Mouse (Mus musculus) adrenal gland, postnatal 36 days (tissue): ENCODE measurements around the gene Gm49342. TPM values are rescaled to one million over a fixed set of nuclear protein-coding genes. Genes with fewer than 3 reads are reported as not detected.

Experiments used
- DNase-seq, 2 experiments: peaks; one replicate each; pipeline ENCODE4 v3.0.0; 2021; ENCODE audit warnings: mixed read lengths in 1 of 2
- total RNA-seq, 2 experiments: library from RNA; stranded (reverse); gene quantifications; 2 replicates each; pipeline ENCODE4 v1.2.3; 2021

Gene Gm49342
- total RNA-seq, 2 experiments from 2014 or later, result 37.6 to 46.1 TPM

DNA sequence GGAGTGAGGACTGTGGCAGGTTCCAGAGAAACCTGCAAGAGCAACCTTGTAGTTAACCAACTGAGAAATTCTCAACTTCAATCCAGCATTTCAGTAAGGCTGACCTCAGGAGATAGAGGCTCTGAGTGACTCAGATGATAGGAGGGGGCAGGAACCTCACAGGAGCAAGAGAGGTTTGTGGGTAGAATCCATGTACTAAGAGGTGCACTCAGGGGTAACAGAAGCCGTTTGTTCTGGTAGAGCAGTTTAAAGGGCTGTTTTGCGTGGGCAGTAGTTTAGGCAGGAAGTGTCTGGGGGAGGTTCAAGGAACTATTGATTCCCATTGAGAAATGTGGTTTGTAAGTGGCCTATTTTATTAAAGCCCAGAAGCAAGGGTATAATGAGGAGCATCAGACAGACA is 36.9 kb downstream of the Gm49342 start:
- no peak for DNase-seq

DNA sequence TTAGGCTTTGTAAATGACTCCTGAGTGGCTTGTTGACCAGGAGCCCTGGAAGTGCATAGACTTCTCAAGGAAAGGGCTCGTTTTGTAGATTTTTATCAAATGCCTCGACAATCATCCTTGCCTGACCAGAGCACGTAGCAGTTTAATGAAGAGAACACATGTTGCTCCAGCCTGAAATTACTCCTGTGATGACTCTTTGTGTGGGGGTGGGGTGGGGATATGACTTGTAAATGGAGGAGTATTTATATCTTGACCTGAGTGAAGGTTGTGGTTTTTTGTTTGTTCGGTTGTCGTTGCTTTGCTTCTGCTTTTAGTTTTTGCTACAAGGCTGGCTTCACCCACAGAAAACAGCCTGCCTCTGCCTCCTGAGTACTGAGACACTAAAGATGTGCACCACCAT is 37.5 kb downstream of the Gm49342 start:
- no peak for DNase-seq

DNA sequence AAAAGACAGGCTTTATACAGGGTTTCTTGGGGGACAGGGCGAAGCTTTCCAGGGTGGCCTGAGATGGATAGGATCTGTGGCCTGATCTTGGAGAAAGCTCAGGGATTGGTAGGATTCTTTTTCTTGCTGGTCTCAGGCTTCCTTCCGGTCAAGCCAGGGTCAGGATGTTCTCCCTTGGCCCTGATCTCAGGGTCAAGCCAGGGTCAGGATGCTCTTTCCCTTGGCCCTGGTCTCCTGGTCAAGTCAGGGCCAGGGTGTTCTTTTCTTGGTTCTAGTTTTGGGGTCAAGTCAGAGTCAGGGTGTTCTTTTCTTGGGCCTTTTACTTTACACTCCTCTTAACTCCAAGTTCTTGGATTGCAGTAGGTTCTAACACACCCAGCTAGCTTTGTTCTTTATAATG is 43.4 kb downstream of the Gm49342 start:
- peak; percentile 31 to 47 for DNase-seq

DNA sequence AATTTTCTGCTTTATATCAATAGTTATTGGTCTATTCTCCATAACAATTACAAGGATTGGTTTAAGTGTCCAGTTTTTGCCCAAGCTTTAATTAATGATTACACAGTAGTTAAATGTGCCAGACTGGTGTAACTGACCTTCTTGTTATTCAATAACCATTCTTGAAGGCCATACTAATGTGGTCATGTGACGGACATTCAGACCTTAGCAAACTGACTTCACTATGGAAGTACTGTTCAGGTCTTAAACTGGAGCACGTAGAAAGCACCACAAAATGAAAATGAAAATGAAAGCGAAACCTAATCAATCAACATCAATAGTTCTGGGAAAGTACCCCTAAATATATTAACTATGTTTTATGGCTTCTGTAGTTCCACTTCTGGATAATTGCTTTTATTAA is 46.7 kb downstream of the Gm49342 start:
- DNase-seq, result no peak

DNA sequence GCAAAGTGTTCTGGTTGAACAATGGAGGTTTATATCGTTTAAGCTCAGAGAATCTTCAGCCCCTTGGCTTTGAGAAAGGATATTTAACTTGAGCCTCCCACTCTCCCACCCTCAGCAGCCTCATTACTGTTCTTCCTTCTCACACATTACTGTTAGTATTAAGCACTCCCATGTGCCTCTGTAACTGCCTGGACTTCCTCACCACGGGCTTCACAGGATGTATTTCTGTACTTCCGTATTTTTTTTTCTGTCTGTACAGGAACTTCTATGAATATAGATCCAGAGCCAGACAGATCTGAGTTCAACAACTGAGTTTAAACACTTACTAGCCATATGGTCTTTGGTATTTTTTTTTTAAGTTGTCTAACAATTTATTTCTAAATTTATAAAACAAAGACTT is 52.8 kb downstream of the Gm49342 start:
- no peak for DNase-seq

DNA sequence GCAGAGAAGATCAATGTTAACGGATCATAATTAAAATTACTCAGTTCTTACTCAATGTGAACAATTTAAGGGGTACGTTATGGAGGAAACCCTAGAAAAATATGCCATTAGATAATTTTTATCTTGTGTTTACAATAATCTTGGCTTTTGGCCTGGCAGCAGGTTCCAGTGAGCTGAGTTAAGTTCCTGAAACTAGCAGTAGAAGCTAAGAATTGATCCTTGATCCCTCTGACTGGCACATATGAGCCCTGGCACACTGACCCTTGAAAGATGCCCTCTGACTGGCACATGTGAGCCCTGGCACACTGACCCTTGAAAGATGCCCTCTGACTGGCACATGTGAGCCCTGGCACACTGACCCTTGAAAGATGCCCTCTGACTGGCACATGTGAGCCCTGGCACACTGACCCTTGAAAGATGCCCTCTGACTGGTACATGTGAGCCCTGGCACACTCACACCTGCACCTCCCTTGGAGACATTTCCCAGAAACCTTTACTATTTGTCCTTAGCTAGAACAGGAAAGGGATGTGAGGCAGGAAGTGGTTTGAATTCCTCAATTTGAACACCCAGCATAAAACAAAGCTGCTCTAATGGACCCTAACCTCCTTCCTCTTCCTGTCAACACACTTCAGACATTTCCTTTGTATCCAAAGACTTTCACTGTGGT is 53.8 kb downstream of the Gm49342 start:
- no peak for DNase-seq

DNA sequence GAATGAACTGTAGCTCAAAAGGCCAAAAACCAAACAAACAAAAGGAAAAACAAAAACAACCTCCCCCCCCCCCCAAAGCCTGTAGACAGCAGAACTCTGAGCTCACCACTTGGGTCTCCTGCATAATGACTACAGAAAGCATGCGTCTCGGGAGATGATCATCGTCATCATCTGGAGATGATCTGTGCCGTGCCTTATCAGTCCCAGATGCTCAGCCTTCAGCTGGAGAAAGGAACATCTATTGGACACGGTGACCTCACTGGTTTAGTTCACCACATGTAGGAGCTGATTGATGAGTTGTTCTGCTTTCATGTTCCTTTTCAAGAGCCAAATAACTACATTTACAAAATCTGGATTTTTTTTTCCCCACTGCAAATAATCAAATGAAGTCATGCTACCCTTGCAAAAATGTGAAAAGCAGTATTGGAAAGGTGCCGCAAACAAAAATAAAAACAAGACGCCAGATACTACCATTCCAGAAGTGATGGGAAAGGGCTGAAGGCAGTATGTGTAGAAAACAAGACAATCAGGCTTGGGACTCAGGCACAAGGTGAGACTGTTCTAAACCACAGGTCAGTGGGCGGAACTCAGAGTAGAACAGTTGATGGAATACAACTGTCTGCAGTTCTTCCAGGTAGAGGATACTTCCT is 63.0 kb downstream of the Gm49342 start, which contains the start of gene Rnase10:
Gene Rnase10, plus strand, starts transcription at position 600 of the 650 bp plus-strand sequence.
- DNase-seq, result no peak

DNA sequence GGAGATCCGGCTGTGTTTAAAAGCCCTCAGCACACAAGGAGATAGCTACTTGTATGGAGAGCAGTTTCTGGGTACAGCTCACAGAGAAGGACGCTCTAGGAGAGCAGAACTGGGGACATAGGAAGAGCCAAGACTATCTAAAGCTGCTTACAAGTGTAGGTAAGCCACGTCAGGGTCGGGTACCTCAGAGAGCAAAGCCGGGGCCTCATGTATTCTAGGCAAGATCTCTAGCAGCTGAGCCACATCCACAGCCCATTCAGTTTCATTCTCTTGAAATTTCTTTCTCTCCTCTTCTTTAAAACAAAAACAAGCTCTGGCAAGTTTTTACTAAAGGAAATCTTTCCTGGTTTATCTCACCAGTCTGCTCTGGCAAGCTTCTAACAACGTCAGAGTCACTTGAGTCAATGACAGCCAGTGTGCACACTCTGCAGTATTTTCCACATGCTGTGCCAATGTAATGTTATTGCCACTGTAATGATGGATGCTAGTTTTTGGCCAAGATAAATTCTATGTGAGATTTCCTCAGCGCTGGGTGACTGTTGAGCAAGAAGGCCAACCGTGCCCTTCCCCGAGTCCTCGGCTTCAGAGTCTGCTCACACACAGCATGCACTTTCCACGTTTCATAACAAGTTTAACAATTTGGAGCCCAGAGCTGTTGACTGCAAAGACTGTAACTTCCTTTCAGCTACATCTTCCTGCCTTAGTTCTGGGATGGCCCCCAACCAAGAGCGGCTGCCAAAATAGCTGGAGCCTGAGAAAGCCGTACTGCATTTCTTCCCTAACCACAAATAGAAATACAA is 63.8 kb downstream of the Gm49342 start:
- peak; percentile 60 to 70 for DNase-seq

DNA sequence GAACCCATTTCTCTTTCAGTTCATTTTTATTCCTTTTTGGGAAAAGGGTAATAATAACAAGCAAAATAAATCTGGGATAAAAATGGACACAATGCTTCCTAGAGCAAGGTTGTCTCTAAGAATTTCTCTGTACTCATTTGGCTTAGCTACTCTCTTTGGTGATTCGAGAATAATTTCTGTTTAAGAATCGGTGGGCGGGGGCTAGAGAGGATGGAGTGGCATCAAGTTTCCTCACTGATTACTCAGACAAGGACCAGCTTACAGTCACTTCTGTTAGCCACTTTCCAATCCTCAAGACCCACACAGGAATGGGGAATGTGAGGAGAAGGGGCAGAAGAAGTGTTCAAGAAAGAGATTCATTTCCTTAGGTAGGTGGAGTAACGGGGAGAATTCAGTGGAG is 64.5 kb downstream of the Gm49342 start:
- DNase-seq, result no peak

DNA sequence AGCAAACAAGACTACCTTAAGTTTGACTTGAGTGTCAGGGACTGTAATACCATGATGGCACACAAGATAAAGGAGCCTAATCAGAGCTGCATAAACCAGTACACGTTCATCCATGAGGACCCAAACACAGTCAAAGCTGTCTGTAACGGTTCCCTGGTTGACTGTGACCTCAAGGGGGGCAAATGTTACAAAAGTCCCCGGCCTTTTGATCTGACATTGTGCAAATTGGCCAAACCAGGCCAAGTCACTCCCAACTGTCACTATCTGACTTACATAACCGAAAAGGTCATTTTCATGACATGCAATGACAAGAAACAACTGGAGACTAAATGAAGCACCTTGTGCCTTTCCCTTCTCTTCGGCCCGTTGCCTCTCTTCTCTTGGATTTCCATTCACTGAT is 65.3 kb downstream of the Gm49342 start:
- DNase-seq, result peak in 1 of 2 experiments; percentile 32

Other genes starting within 250 kb of the Gm49342 start
- not detected for gene Olfr748, start 237.1 kb upstream of the Gm49342 start, total RNA-seq
- gene Olfr749, start 199.4 kb upstream of the Gm49342 start, total RNA-seq, result not detected
- gene Ttc5, start 159.0 kb upstream of the Gm49342 start, total RNA-seq, result 10 to 100 TPM; 30.8 to 46.9 TPM
- gene Ccnb1ip1, start 136.8 kb upstream of the Gm49342 start, total RNA-seq, result not detected
- 10 to 100 TPM; 24.1 to 24.4 TPM for gene Parp2, start 136.7 kb upstream of the Gm49342 start, total RNA-seq
- 10 to 100 TPM; 18.2 to 21.6 TPM for gene Tep1, start 74.0 kb upstream of the Gm49342 start, total RNA-seq
- gene Klhl33, start 47.0 kb upstream of the Gm49342 start, total RNA-seq, result under 1 TPM; 0.50 to 0.63 TPM
- 10 to 100 TPM; 42.9 to 57.8 TPM for gene Osgep, start 19.6 kb upstream of the Gm49342 start, total RNA-seq
- 10 to 100 TPM; 61.0 to 89.4 TPM for gene Apex1, start 19.5 kb upstream of the Gm49342 start, total RNA-seq
- 10 to 100 TPM; 58.5 to 65.6 TPM for gene Pip4p1, start 13.7 kb upstream of the Gm49342 start, total RNA-seq
- gene Pnp, start 13.4 kb upstream of the Gm49342 start, total RNA-seq, result 10 to 100 TPM; 43.1 to 45.2 TPM
- gene Pnp2, start 11.5 kb downstream of the Gm49342 start, total RNA-seq, result 1 to 10 TPM; 2.1 to 2.9 TPM
- gene Rnase10, start 63.2 kb downstream of the Gm49342 start, total RNA-seq, result under 1 TPM; 0.23 to 0.26 TPM
- gene Rnase9, start 97.4 kb downstream of the Gm49342 start, total RNA-seq, result not detected
- not detected for gene Rnase11, start 105.6 kb downstream of the Gm49342 start, total RNA-seq
- gene Rnase12, start 113.1 kb downstream of the Gm49342 start, total RNA-seq, result not detected
- not detected for gene Olfr750, start 129.9 kb downstream of the Gm49342 start, total RNA-seq
- 10 to 100 TPM; 40.6 to 52.3 TPM for gene Rnase4, start 146.6 kb downstream of the Gm49342 start, total RNA-seq
- gene Ang, start 146.6 kb downstream of the Gm49342 start, total RNA-seq, result 1 to 10 TPM; 5.5 to 5.8 TPM
- gene Eddm3b, start 169.9 kb downstream of the Gm49342 start, total RNA-seq, result not detected
- gene Rnase6, start 179.4 kb downstream of the Gm49342 start, total RNA-seq, result 1 to 10 TPM in 1 of 2 experiments, under 1 TPM in 1; 0.46 to 1.4 TPM
- gene Rnase1, start 202.3 kb downstream of the Gm49342 start, total RNA-seq, result not detected
- not detected for gene Rnase2b, start 217.7 kb downstream of the Gm49342 start, total RNA-seq